Mouse (Mus musculus) spleen, adult 2 months (tissue): ENCODE measurements around the gene Gm45233. TPM values are rescaled to one million over a fixed set of nuclear protein-coding genes. Genes with fewer than 3 reads are reported as not detected.
A peak's percentile ranks its signal among the peaks of the same experiment; 100 is the strongest.

Experiments used
- DNase-seq, 2 experiments: peaks; one replicate each; pipeline versions ENCODE4 v3.0.0 to v3.0.0-alpha.2; 2012 to 2021; ENCODE audit warnings: low spot score in 2 of 2, low read depth in 1 of 2
- H3K27ac ChIP-seq: fragments of 200-500 bp; 2 replicates; pipeline ENCODE4 v1.5.1; 2012; ENCODE audit warnings: low read length, inconsistent platforms; ENCODE audit not compliant: insufficient read depth
- H3K27me3 ChIP-seq: fragments of 200-500 bp; 2 replicates; pipeline ENCODE4 v1.6.1; 2012; ENCODE audit warnings: mild to moderate bottlenecking, moderate library complexity, low read length, inconsistent platforms; ENCODE audit not compliant: control insufficient read depth, insufficient read depth
- H3K36me3 ChIP-seq: fragments of 200-500 bp; 2 replicates; pipeline ENCODE4 v1.6.1; 2012; ENCODE audit warnings: mild to moderate bottlenecking, low read length, inconsistent platforms; ENCODE audit not compliant: control insufficient read depth, insufficient read depth
- H3K4me1 ChIP-seq: fragments of 200-500 bp; 2 replicates; pipeline ENCODE4 v1.6.1; 2011; ENCODE audit warnings: inconsistent platforms; ENCODE audit not compliant: control insufficient read depth, insufficient read depth, insufficient read length
- H3K4me3 ChIP-seq: fragments of 200-500 bp; 2 replicates; pipeline ENCODE4 v1.5.1; 2011; ENCODE audit warnings: mild to moderate bottlenecking, inconsistent platforms; ENCODE audit not compliant: insufficient read depth, insufficient read length; ENCODE audit errors: extremely low read depth
- CTCF ChIP-seq: fragments of 200-500 bp; IDR thresholded peaks from 2 replicates; pipeline ENCODE4 v1.5.1; 2011; ENCODE audit warnings: mild to moderate bottlenecking, inconsistent platforms; ENCODE audit not compliant: insufficient read depth, insufficient read length, insufficient replicate concordance; ENCODE audit errors: extremely low read depth
- POLR2A ChIP-seq: fragments of 200-500 bp; IDR thresholded peaks from 2 replicates; pipeline ENCODE4 v1.6.1; 2011; ENCODE audit warnings: low read depth, low read length, inconsistent platforms
- WGBS: fragments of 180-500 bp; shearing (Covaris S2); methylation state at CpG from one replicate; pipeline ENCODE4 v1.1.7; 2018; 5-methylcytosine and 5-hydroxymethylcytosine counted together
- polyA plus RNA-seq: library from polyadenylated mRNA; depleted of rRNA; stranded (reverse); fragments of >200 nt; gene quantifications from 2 replicates; pipeline ENCODE4 v1.2.3, GENCODE M21; 2012

Gm45233 gene
- polyA plus RNA-seq, 1 experiment = not detected

- no peak for DNase-seq
- H3K4me3 ChIP-seq = no peak overlapping the region
- H3K4me1 ChIP-seq = peaks cover 3% of the 10 kb centered on the region; the same call in 1 of the 2 replicates
- no peaks in the 10 kb centered on the region for H3K27me3 ChIP-seq
- no peak overlapping the region for H3K27ac ChIP-seq
- no peak for TF ChIP-seq CTCF
- TF ChIP-seq POLR2A = no peak
- WGBS = 64% methylated on average over 4 of the region's 4 CpGs
- H3K36me3 ChIP-seq = no peaks in the 10 kb centered on the region
Observed at GRCm38 (mm10) chr7:43447801-43448200, 3.9 kb downstream of the Gm45233 start.

- no peak for DNase-seq
- no peak overlapping the region for H3K4me3 ChIP-seq
- H3K4me1 ChIP-seq = no peaks in the 10 kb centered on the region; the same call in 1 of the 2 replicates
- no peak overlapping the region for H3K27ac ChIP-seq
- TF ChIP-seq POLR2A (no peak), CTCF (no peak)
- WGBS = 71% methylated on average over 3 of the region's 3 CpGs
- H3K27me3 ChIP-seq = no peaks in the 10 kb centered on the region
- H3K36me3 ChIP-seq = no peaks in the 10 kb centered on the region
Observed at GRCm38 (mm10) chr7:43448246-43448645, 4.3 kb downstream of the Gm45233 start.

DNA sequence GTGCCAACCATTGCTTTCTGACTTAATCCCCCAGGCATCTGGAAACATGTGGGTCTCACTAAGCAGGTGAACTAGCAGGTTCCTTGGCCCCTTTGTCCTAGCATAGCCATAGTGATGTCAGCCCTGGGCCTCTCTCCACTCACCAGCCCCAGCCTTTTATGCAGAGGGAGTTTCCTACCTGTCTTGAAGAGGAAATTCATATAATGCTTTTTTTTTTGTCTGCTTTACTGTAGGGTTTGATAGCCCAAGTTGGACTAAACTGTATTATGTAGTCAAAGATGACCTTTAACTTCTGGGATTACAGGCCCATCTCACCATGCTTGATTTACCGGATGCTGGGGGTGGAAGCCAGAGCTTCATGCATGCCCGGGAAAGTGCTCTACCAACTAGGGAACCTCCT lies 5.9 kb downstream of the Gm45233 start:
- no peak for DNase-seq
- H3K36me3 ChIP-seq = no peaks in the 10 kb centered on the region
- H3K4me3 ChIP-seq = no peak overlapping the region
- no peak overlapping the region for H3K27ac ChIP-seq
- 96% methylated on average over 2 of the region's 2 CpGs for WGBS
- H3K4me1 ChIP-seq = no peaks in the 10 kb centered on the region; the same call in 1 of the 2 replicates
- TF ChIP-seq CTCF (no peak), POLR2A (no peak)
- no peaks in the 10 kb centered on the region for H3K27me3 ChIP-seq

- TF ChIP-seq POLR2A = no peak
- TF ChIP-seq CTCF = no peak
- no peak for DNase-seq
- no peak overlapping the region for H3K27ac ChIP-seq
- no peaks in the 10 kb centered on the region for H3K36me3 ChIP-seq
- WGBS = 95% methylated on average over 11 of the region's 11 CpGs
- no peak overlapping the region for H3K4me3 ChIP-seq
- no peaks in the 10 kb centered on the region for H3K27me3 ChIP-seq
- H3K4me1 ChIP-seq = no peaks in the 10 kb centered on the region
Observed at GRCm38 (mm10) chr7:43451726-43452125, 7.8 kb downstream of the Gm45233 start.

- 30% methylated on average over 4 of the region's 4 CpGs for WGBS
- DNase-seq = peak in 1 of 2 experiments; percentile 61
- peaks cover 2% of the 10 kb centered on the region; the same call in 1 of the 2 replicates for H3K36me3 ChIP-seq
Observed at GRCm38 (mm10) chr7:43452609-43453008, 8.7 kb downstream of the Gm45233 start.

GRCm38 (mm10) chr7:43453599-43454355 lies 9.8 kb downstream of the Gm45233 start:
- no peak for TF ChIP-seq CTCF
- TF ChIP-seq POLR2A = no peak
- H3K27me3 ChIP-seq = no peaks in the 10 kb centered on the region
- no peaks in the 10 kb centered on the region for H3K4me1 ChIP-seq
- H3K4me3 ChIP-seq = no peak overlapping the region
- H3K36me3 ChIP-seq = peaks cover 2% of the 10 kb centered on the region; the same call in 1 of the 2 replicates
- H3K27ac ChIP-seq = no peak overlapping the region
- no peak for DNase-seq
- WGBS = 93% methylated on average over 14 of the region's 14 CpGs

More at GRCm38 (mm10) chr7:43452609-43453008, 8.7 kb downstream of the Gm45233 start:
- Histone ChIP-seq H3K4me1 (no peaks in the 10 kb centered on the region), H3K27me3 (no peaks in the 10 kb centered on the region), H3K27ac (no peak overlapping the region), H3K4me3 (no peak overlapping the region)
- TF ChIP-seq POLR2A = no peak
- 0 out of 2 replicates have a peak, but pooled peaks have one; percentile 38 for TF ChIP-seq CTCF

- TF ChIP-seq POLR2A = no peak
- no peak overlapping the region for H3K27ac ChIP-seq
- WGBS = 81% methylated on average over 6 of the region's 6 CpGs
- H3K36me3 ChIP-seq = peaks cover 2% of the 10 kb centered on the region; the same call in 1 of the 2 replicates
- no peak overlapping the region for H3K4me3 ChIP-seq
- DNase-seq = no peak
- no peaks in the 10 kb centered on the region for H3K4me1 ChIP-seq
- no peaks in the 10 kb centered on the region for H3K27me3 ChIP-seq
Observed at GRCm38 (mm10) chr7:43454371-43454770, 10.4 kb downstream of the Gm45233 start.
